Mouse (Mus musculus) lung, postnatal 10 days (tissue): ENCODE data around the gene Adamts8.

Experiments
- DNase-seq: peaks from one replicate; pipeline ENCODE4 v3.0.0; 2021

Gene Adamts8

DNA sequence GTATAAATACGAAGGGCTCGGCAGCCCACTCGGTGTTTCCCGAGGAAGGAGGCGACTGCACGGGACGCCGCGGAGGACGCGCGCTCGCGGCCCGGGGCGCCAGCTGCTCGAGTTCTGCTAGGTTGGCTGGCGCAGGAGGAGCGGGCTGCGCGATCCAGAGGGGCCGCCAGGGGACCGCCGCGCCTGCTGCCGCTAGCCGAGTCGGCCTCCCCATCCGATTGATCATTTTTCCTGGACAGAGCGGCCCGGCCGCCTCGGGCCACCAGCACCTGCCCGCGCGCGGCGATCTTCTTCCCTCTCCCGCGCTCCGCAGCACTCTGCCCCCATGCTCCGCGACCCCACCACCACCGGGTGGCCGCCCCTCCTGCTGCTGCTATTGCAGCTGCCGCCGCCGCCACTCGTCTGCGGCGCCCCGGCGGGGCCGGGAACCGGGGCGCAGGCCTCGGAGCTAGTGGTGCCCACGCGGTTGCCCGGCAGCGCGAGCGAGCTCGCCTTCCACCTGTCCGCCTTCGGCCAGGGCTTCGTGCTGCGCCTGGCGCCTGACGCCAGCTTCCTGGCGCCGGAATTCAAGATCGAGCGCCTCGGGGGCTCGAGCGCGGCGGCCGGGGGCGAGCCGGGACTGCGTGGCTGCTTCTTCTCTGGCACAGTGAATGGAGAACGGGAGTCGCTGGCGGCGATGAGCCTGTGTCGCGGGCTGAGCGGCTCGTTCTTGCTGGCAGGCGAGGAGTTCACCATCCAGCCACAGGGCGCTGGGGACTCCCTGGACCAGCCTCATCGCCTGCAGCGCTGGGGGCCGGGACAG, at the start of gene Adamts8:
Gene Adamts8, plus strand, starts transcription at position 51 of the 802 bp plus-strand sequence.
- DNase-seq = peak; percentile 71

DNA sequence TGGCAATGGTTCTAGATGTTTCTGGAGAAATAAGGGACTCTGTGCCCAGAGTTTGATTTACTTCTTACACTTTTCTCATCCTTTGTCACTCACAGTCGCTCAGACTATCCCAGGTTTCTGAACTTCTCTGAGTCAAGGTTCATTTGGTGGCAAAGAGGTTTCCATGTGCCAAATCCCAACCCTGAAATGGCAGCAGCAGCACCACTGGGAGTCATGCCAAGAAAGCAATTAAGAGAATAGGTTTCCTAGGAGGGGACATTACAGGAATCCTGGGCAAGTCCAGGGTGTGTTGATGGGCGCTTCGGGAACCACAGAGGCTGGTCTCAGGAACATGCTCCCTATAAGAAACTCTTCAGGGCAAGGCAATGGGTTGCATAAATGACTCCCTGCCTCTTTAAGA, 46.7 kb upstream of the Adamts8 start:
- DNase-seq = no peak

DNA sequence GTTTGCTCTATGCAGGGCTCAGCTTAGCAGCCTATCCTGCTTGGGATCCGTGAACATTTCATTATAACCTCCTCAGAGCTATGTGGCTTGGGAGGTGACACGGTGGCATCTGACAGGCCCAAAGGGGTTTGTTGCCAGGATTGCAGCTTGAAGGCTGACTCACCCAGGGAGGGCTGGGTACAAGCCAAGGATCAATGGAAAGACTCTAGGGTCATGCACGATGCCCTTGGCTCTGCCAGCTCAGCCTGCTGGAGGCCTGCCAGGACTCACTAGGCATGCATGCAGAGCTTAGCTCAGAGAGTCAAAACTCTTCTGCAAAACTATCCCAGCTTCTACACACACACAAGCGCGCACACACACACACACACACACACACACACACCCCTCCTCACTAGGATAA, 45.6 kb upstream of the Adamts8 start:
- peak; percentile 76 for DNase-seq

DNA sequence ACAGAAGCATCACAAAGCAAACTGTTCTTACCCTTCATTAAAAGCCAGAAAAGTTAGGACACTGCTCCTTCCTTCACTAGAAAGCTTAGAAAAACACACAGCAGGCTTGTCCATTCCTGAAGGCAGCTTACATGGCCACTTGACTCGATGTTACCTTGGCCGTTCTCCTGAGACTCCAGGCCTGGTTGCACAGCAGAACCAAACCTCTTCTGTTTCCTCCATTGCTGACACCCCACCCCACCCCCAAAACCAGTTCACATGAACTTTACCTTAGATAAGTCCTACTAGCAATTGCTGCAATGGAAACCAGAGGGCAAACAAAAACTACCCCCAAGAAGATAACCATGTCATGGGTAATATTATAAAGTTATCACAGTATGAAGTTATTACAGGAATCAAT, 45.2 kb upstream of the Adamts8 start:
- DNase-seq = no peak

DNA sequence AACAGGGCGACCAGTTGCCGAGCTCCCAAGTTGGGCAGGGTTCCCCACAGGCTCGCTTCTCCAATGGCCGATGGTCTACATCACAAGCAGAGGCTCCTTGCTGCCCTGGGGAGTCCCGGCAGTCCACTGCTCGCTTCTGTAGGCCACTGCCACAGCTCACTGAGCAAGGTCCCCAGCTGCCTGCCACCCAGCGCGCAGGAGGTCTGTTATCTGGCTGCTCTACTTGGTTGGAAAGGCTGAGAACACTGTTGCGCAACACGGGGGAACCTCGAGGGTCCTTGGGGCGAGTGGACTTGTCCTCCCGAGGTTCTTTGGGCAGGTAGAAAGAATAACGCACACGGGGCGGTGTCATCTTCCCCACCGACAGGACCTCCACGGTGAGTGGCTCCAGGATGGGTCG, 40.2 kb upstream of the Adamts8 start:
- DNase-seq = no peak

DNA sequence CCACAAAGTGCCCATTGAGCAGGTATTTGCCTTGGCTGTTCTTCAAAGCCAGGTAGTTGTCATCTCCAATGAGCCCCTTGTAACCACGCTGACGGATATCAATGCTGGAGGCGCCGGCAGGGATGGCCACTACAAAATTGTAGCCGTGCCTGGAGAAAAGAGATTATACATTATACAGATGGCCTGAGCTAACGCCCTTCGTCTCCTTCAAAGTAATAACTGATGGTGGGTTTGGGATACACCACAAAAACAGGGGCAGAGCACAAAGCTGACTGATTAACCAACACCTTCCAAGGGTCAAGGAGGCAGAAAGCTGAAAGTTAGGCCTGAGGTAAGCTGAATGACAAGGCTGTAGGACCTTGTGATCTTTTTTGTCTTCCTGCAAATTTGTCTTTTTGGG, 39.7 kb upstream of the Adamts8 start:
- no peak for DNase-seq

DNA sequence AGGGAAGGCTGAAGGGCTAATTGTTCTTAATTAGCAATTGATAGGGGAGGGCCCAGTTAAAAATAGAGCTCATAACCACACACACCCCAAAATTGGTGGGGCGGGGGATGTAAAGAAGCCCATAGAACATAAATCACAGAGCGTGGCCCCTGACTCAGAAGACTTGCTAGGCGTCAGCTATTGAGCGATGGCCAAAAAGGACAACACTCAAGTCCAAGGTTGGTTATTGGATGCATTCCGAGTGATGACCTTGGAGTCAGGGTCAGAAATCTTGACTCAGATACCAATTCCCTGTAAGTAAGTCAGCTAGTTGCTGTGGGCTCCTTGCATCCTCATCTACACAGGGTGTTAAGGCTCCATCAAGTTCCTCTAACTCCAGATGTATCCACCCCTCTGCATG, 39.1 kb upstream of the Adamts8 start:
- no peak for DNase-seq

DNA sequence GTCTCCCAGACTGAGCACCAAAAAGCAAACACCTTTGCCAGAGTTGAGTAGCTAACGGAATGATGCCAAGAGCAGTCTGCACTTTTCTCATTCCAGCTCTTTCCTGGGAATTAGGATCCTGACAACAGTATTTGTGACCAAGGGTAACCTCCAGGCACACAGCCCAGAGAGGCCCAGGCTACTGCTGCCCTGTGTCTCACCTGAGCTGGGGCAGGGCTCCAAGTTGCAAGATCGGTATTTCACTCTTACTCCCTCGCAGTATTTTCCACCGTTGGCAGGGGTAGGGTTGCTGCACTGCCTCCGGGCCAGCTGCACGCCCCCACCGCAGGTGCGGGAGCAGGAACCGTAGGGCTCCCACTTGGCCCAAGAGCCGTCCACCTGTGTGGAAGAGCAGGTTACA, 36.5 kb upstream of the Adamts8 start:
- peak; percentile 27 for DNase-seq

DNA sequence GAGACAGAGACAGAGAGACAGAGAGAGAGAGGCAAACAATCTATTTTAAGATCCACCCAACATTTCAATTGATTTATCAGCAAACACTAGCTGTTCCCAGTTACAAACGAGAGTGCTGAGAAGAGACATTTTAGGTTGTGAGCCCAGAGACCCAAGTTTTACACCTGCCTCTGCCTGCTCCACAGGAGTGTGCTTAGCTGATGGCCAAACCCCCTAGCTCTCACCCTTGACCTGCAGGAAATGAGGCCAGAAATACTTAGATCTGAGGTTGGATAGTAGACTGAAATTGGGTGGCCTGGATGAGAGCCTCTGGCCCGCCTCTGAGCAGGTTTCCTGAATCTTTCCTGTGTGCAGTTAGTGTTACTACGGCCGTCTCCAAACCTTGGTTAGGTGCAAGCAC, 35.9 kb upstream of the Adamts8 start:
- DNase-seq = no peak

DNA sequence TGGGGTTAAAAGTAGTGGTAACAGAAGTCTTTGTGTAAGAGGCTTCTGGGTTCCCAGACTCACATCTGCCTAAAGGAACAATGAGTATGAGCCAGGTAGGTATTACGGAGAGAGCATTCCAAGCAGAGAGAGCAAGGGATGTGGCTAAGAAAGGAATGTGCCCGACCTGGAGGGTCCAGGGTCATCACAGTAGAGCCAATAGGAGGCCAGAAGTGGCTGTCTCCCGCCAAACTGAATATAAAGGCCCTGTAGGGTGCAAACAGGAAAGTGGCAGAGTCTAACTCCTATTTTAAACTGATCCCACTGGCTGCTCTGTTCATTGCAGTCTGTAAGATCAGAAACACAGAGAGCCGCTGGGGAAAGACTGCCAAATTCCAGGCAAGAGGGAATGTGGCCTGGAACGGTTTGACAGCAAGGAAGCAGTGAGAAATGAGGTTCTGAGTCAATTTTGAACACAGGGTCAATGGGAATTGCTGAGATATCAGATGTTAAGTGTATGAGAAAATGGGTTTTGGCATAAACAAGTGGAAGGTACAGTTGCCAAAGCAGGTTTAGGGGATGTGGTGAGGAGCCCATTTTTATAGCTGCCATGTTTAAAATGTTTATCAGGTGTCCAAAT, 34.6 kb upstream of the Adamts8 start:
- DNase-seq = peak; percentile 56

DNA sequence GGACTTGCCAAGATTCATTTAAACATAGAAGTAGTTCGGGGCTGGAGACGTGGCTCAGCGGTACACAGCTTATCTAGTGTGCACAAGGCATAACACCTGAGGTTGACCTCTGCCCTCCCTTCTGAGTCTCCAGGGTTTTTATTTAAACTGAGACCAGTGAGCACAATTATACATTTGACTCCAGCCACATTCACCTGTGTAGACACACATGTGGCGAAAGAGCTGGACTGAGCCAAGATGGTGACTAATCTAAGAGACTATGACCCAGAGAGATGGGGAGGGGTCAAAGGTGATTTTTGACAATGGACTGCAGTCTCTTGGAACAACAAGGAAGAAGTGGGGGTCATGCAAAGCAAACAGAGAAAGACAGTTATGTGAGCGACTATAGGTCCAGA, 34.1 kb upstream of the Adamts8 start:
- no peak for DNase-seq

DNA sequence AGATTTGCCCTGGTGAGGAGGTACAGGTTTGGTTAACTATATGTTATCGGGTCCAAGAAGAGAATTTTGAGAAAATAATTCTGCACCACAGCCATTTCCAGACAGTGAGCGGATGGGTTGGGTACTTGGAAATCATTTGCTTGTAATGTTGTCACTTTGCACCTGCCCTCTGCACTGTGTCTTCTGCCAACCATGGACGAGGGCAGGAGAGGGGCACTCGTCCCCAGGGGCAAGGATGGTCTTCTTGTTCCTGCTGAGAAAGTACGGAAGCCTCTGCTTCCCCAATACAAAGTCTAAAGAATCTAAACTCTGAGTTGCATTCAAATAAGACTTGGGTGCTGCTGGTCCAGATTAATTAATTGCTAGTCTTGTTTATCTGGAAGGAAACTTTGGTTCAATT, 33.4 kb upstream of the Adamts8 start:
- no peak for DNase-seq

DNA sequence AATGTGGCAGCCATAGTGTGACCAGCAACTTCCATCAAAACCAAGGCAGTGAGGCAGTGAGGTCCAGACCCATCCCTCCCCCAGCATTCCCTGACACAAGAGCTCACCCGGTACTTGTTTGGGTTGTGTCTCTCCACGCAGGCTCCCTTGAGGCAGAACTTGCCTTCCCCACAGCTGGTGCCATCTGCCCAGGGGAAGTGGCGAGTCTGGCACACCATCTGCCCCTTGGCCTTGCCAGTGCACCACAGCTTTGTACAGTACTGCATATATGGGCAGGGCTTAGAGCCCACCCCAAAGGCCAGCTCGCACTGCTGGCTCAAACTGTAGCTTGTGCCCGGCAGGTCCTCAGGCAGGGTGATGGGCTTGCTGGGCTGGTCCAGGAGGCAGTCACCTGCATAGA, 31.9 kb upstream of the Adamts8 start:
- no peak for DNase-seq

DNA sequence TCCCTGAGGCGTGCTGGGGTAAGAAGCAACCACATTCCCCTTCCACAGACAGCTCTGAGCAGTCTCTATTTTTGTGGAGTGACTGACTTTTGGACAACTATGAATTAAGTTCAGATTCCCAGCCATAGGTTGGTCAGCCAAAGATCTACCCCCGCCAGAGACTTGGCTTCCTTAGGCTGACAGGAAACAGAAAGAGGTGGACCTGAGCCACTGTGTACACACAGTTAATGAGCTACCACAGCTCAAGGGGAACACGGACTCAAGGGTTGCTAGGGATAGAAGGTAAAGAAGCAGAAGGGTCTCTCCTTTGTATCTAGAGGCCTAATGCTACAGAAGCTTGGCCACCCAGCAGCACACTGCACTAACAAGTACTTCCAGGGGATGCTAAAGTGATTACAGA, 30.2 kb upstream of the Adamts8 start:
- no peak for DNase-seq

DNA sequence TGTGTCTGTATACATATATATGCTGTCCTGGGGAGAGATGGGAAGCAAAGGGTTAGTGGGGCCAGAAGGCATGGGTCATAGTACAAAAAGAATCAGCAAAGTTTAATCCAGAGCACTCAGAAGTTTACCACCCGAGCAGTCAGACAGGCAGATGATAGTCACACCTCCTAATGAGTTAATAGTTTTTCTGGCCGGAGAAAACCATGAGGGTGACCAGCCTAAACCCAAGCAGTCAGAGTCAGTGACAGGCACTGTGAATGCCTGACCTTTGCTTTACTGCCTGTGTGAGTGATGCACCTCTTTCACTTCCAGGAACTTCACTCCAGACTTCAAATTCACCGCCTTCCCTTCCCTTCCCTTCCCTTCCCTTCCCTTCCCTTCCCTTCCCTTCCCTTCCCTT, 28.9 kb upstream of the Adamts8 start:
- DNase-seq = no peak

DNA sequence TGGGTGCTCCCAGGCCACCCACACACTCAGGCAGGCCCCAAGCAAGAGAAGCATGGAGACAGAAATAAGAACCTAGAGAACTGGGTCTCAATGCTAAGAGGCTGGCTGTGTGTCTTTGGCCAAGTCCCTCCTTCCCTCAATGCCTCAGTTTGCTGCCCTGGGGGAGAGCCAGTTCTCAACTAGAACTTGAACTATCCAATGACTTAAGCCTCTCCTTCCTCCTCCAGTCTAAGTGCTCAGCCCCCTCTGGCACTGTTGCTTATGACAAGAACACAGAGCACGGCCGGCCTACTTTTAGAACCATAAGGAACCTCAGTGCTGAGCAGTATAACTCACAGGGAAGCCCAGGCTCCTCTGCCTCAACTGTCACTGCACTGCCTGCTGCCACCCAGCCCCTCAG, 28.1 kb upstream of the Adamts8 start:
- peak; percentile 61 for DNase-seq

DNA sequence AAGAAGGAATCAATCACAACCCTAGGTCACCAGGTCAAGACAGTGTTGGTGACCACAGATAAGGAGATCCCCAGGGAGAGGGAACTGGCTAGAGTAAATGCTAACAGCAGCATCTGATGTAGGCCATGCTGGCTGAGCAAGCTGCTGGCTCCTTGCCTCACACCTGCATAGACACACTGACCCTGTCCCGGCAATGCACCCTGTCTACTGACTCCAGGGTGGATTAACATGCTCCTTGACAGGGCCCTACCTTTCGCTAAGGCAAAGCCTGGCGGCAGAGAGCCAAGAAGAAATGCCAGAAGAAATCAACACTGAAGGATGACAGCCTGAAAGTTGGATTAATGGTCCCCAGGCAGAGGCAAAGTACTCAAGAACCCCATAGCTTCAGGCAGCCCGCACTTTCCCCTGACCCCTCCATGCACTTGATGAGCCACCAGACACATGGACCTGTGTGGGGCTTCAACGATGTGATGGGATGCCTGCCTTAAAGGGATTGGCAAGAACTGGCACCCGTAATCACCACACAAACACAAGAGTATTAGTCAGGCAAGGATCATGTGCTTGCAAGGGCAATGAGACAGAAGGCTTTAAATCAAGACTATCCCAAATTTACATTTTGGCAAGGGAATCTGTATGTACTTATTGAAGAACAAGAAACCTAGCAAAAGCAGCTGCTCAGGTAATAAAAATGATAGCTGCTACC, 25.9 kb upstream of the Adamts8 start:
- DNase-seq = no peak

DNA sequence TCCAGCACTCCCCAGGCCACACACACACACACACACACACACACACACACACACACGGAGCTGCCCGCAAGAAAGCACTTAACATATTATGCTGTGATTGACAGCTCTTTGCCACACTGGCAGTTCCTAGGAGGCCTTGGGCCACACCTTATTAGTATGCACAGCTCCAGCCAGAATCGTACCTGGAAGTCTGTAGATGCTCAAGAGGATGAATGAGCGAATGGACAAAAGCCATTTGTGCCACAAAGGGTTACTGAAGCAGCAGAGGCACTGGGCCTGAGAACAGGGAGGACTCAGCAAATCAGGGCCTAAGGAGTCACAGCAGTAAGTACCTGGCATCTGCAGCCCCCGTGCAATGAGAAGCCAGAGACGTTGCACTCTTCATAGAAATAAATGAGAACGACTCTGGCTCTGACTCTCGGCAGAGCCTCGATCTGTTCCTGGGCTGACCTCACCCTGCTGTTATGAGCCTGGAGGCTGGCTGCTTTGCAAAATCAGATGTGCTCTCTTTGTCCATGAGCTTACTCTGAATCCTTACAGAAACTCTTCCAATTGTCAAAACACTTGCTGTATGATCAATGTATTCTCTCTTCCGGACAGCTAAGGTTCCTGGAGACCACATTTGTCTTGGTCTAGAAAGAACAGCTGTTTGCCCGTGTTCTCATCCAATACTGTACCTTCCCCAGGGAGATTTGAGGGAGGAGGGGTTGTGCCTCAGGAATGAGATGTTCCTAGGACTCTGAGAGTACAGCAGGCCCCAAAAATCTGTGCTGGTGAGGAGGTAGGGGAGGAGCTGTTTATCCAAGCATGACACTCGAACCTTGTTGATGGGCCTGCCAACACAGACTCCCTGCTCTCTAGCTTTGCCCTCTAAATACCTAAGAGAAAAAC, 23.7 kb upstream of the Adamts8 start:
- no peak for DNase-seq

DNA sequence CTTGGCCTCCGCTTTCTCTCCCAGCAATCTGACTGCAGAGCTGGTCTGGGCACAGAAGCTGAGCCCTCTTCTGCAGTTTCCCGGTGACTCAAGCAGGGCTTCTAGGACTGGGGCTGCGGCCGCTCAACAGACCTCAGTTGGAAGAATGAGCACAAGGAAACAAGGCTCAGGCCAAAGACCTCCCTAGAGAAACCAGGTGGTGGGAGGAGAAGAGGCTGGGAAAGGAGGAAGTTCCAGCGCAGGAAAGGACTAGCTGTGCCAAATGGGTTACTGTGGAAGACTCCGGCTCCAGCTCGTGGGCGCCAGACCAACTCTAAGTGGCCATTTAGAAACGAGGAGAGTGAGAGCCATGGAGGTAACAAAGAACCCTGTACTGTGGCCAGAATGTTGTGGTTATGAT, 22.7 kb upstream of the Adamts8 start:
- peak; percentile 52 for DNase-seq

DNA sequence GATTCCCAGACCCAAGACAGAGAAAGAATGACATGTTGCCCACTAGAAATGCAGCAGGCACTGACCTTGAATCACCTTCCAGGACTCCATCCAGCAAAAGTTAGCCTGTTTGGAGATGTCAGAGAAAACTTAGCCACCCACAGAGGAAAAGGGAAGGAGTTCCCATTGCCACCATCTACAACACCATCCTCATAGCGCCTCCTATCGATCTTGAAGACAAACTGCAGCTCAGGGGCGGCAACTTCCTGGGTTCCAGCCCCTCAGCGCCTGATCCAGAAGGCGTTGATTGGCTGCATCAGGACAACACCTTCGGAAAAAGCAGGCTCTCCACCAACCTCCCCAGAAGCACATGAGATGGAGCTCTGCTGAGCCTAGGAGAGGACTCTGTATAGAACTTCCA, 21.6 kb upstream of the Adamts8 start:
- peak; percentile 86 for DNase-seq

DNA sequence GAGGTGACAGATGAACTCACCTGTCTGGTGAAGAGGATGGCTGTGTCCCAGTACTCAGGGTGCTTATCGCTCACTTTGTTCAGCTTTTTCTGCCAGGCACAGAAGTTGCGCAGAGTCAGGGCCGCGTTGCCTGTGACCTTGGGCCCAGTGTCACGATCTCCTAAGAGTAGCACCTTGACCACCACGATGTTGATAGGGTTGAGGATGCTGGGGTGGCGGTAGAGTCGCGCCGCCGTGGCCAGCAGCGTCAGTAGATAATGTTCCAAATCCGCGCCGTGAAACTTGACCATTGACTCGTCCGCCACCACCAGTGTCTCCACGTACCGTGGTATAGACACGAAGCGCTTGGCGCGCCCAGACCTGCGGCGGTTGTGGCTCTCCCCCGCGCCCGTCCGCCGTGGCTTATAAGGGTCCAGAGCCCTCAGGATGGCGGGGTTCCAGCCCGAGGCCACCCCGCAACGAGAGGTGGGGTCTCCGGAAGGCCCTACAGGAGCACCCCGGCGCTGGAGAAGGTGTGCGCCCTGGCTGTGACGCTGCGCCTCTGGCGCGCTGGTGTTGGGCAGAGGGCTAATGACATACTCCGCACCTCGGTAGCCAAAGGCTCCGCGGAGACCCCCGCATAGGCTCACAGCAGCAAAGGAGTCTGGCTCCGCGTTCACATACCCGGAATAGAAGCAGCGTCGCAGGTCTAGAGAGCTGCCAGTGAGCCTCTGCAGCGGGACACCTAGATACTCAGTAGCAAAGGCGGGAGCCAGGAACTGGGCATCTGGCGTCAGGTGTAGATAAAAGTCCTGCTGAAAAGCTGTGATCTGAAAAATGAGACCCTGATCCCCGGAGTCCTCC, 20.9 kb upstream of the Adamts8 start:
- no peak for DNase-seq
